Mouse (Mus musculus): ENCODE measurements at regions not wholly inside any gene's neighbourhood (a gene's known extent, or its start where the extent isn't known, plus 50 kb on each side); places are given as distances from the start of the nearest gene placed in this dataset.
A peak's percentile ranks its signal among the peaks of the same experiment; 100 is the strongest.
"Not testable (repeated sequence)": the region's sequence is repeated elsewhere in the genome, so short reads cannot be mapped to it uniquely, and the experiment has no call there.

DNA sequence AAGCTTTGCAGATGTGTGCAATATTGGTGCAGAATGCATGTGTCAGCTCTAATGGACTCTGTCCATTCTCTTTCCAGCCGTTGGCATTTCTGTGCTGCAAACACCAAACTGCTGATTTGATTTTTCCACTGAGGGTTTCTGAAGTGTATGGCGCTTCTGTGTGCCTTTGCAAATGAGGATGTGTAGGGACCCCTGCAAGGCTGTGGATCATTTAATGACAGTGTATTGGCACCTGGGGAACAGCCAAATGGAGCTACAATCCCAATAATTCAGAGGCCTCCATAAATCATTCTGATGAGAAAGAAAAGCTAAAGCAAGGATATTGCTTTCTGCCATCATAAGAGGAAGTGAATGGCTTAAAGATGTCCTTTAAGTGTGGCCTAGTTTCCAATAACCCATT, 305.9 kb upstream of the Pkdcc start:
- DNase-seq (ENCODE audit: low read depth, low spot score) = no peak

DNA sequence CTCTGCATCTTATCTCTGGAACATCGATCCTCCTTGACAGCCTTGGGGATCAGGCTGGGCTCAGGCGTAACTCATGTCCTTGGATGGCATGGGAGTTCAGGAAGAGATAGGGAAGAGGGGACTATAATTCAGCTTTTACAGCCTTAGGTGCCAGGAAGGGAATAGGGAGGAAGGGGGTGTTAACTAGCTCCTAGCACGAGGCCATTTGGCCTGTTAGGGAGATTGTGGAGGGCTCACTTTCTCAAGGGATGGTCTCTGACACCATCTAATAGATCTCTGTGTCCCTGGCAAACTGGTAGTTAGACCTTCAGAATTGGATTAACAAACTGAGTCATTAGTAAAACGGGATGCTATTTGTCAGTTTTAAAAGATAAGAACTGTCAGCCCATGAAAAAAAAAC, 292.1 kb upstream of the Pkdcc start:
- DNase-seq (ENCODE audit: low read depth, low spot score) = not testable (repeated sequence)

DNA sequence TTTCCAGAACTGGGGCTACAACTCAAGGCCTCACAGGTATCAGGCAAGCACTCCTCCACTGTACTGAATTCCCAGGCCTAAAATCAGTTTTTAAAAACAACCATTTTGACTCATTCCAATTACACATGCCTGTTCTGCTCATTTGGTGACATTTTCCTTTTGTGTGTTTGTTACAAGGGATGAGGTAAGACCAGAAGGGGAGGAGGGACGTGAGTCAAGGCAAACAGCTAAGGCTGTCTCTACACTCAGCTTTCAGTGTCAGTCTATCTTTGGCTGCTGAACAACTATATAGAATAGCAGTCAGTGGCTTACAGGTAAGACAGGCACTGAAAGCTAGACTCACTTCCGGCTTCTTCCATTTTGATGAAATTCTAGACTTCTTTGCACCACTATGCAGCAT, 289.3 kb upstream of the Pkdcc start:
- DNase-seq (ENCODE audit: low read depth, low spot score) = no peak

DNA sequence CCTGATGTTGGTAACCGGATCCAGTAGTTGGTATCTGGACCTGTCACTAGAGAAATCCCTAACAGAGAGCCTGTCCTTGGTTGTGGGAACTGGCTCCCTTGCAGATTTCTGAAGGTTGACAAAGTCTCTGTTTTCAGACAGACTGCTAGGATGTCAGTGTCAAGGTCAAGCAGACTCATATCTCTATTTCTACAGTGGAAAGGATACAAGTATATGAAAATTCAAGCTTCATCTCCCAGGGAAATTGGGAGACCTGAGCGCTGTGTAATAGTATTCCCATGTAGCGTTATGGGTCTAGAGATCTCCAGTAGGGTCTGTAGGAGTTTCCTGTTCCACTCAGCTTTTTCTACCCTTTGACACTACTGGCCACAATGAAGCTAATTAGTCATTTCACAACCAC, 287.4 kb upstream of the Pkdcc start:
- no peak for DNase-seq (ENCODE audit: low read depth, low spot score)

DNA sequence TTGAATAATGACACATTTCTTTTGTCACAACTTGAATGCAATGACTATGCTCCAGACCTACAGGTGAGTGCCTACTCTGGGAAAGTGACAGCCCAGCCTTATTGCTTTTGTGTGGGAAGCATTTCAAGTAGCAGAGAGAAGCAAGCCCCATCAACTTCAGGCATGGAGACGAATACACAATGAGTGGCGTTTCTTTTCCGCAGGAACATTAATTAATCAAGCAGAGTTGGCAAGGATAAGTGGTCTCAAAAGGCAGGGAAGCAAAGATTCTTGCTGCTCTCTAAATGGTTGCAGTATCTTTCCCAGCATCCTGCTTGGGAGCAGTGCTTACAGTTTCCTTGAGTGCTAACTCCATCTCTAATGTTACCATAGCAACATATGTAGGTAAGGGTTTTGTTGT, 285.6 kb upstream of the Pkdcc start:
- DNase-seq (ENCODE audit: low read depth, low spot score) = no peak

DNA sequence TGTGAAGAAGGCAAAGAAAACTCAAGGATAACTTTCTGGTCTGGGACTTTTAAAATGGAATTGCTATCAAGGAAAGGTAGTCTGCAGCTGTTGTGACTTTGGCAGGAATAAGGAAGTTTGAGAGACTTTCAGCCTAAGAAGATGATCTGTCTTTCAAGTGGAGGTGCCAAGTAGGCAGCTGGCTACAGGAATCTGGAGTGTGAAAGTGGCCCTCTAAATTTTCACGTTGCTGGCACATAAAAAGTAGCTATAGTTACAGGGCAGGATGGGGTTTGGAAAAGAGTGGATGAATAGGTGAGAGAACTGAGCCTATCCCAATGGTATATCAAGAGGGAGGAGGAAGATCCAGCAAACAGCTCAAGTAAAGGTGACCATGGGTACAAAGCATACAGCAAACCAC, 284.4 kb upstream of the Pkdcc start:
- DNase-seq (ENCODE audit: low read depth, low spot score) = no peak

DNA sequence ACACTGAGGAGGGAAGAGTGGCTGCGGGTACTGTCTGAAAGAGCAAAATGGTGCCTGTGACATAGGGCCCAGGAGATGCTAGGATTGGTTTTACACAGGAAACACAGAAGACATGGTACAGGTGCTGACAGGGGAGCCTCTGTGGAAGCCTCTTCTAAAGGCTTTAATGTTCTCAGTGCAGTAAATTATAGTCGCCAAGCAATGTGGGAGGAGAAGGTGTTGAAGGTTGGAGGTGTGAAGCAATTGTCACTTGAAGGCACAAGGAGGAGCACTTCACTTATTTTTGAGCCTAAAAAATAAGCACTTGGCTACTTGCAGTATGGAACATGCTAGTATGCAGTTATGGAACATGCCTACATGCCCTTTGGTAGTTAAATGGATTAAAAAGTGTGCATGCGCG, 283.6 kb upstream of the Pkdcc start:
- no peak for DNase-seq (ENCODE audit: low read depth, low spot score)

DNA sequence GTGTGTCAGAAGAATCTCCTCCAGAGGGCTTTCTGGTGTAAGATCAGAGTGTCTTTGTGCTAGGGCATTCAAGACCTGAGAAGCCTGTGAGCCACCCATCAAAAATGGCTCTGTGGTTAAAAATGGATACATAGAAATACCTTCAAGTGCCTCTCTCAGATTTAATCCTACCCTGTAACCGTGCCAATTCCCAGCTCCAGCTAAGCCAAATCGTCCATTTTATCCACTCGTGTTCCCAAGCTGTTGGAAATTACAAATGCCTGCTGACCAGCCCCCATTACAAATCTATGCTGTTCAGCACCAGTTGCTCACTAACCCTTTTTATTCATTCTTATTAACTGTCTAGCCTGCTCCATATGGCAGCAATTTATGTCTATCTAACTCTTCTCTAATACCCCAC, 278.3 kb upstream of the Pkdcc start:
- no peak for DNase-seq (ENCODE audit: low read depth, low spot score)

DNA sequence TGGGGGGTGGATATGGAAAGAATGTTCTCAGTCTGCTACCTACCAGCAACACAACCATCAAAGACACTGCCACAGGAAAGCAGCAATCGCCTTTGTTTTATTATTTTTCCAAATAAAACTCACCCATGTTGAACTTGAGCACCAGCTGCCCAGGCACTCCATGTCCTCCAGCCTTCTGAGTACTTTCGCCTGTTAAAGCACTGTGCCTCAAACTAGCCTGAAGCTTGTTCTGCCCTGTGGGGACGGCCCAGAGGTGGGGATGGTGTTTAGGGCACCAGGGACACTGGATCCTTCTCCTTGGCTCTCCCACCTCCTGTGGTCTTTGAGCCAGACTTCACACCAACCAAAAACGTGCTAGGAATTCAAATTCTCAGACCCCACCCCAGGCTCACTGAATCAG, 269.0 kb upstream of the Pkdcc start:
- no peak for DNase-seq (ENCODE audit: low read depth, low spot score)

DNA sequence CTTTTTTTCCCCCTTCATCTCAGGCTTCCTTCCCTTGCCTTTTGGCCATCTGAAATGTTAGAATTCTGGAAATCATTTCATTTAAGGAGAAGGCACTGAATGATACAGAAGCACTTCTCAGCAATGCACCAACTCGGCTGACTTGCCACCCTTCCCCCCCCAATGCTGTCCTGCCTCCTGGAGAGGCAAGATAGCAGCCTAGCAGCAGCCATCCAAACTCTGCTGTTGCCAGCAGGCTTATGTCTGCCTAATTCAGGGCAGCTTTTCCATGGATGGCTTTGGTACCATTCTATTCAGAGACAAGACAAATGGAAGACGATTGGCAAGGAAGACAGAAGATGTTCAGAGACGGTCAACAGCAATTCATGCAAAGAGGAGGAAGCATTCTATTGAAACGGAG, 265.3 kb upstream of the Pkdcc start:
- DNase-seq (ENCODE audit: low read depth, low spot score) = no peak

DNA sequence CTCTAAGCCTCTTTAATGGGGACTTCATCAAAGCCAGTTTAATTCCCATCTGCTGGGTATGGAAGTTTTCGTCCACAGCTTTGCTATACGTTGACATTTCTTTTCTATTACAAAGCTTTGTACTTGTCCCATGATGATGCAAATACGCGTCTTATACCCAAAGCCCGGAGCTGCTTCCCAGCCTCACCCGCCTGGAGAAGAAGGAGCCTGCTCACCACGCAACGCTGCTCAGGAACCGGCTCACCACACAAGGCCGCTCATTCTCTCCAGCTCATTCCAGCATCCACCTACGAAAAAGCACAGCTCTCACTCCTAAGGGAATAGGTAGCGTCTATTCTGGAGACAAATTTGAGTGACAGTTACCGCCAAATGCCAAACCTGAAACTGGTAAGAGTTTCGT, 264.8 kb upstream of the Pkdcc start:
- no peak for DNase-seq (ENCODE audit: low read depth, low spot score)

DNA sequence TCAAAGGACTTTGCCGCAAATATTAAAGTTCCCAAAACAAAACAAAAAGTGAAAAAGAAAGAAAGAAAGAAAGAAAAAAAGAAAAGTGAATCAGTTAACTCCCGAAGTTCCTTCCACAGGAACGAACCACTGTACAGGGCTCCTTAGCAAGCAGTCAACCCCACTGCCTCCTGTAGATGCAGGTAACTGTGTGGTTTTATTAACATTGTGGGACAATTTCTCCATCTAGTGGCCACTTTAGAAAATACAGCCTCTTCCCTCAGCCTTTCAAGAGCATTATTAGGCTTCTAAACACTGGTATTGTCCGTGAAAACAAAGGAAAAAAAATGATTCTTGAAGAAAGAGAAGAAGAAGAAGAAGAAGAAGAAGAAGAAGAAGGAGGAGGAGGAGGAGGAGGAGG, 257.7 kb upstream of the Pkdcc start:
- peak; percentile 5 for DNase-seq (ENCODE audit: low read depth, low spot score)

DNA sequence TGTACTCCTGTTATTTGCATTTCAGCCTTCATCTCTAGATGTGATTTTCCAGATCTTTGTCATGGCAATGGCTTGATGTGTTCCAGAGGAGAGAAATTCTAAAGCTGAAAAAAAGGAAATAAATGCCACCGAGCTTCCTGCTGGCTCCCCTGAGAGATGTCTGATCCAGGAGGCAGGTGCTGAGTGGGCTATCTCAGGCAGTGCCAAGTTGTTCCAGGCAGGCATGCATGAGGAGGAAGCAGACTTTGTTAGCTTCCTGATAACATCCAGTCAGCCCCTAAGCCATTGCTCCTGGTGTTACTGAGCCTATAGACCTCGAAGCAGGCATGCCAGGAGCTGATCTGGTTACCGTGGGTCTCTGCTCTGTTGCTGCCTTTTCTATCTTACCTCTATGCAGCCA, 251.7 kb upstream of the Pkdcc start:
- DNase-seq (ENCODE audit: low read depth, low spot score) = no peak

DNA sequence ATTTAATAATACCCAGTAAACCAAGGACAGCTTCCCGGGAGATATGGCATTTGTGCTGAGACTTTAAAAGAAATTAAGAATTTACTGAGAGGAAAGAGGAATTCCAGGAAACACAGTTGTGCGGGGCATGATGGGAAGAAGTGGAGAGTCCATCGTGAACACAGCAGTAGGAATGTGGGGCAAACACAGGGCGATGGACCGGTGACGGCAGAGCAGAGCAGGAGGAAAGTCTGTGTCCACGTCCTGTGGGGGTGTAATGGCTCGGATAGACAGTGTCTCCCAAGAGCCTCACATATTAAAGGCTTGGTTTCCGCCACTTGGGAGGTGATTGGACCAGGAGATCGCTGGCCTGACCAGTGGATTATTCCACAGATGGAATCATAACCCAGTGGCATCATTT, 215.4 kb upstream of the Pkdcc start:
- DNase-seq (ENCODE audit: low read depth, low spot score) = no peak

DNA sequence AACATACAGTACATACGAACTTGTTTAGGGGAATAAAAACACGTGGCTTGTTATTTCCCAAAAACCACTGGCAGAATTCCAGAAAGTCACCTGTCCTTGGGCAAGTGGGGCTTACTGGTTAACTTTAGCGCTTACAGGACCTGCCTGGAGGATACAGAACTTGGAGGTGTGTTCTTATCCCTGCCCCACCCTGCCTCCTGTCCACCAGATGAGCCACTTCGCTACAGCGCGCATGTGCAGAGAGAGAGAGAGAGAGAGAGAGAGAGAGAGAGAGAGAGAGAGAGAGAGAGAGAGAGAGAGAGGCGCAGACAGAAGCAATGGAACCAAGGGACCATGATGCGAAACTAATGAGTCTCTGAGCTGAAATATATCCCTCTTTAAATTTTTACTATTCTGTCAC, 214.7 kb upstream of the Pkdcc start:
- no peak for DNase-seq (ENCODE audit: low read depth, low spot score)

DNA sequence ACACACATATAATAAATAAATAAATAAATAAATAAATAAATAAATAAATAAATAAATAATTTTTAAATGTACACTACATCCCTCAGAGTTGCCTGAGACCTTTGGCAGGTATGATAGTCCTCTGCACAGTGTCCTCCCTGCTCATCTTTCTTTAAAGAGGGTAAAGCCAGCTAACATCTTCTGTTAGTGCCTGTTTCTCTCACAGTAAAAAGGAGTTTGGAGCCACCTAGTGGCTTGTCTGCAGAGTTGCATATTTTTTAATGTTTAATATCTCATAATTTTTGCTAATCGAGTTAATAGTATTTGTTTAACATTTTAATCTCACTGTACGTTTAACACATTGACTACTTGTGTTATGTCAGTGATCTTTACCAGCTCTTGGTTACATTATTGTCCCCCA, 213.5 kb upstream of the Pkdcc start:
- DNase-seq (ENCODE audit: low read depth, low spot score) = no peak

DNA sequence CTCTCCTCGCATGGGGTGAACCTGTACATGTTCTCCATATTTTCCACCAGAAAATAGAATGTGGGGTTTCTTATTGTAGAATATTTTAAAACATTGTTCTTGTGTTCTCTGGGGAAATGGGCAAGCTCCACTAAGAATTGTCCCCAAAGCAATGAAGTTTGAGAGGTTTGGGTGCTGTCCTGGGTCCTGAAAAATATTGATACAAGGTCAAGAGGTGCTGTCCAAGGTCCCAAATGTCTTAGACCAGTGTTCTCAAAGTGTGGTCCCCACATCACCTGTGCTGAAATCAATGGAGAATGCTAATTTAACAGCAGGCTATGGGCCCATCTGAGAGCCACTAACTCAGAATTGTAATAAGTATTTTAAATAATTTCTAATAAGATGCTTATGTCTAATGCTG, 204.2 kb upstream of the Pkdcc start:
- peak; percentile 13 for DNase-seq (ENCODE audit: low read depth, low spot score)

DNA sequence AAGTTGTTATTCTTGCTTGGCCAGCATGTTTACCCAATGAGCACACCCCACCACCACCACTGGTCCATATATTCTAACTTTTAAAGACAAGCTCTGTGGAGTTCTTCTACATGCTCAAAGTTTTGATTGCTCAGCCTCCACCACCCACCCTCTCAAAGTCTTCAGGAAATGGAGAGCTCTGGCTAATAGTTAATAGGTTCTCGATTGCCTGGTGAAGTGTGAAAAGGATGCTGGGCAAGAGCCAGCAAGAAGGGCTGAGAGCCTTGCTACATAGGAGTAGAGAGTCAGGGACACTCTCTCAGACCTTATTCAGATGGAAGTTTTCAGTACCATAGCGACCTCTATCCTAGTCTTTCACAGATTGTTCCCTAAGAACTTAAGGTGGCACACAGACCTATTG, 199.4 kb upstream of the Pkdcc start:
- no peak for DNase-seq (ENCODE audit: low read depth, low spot score)

DNA sequence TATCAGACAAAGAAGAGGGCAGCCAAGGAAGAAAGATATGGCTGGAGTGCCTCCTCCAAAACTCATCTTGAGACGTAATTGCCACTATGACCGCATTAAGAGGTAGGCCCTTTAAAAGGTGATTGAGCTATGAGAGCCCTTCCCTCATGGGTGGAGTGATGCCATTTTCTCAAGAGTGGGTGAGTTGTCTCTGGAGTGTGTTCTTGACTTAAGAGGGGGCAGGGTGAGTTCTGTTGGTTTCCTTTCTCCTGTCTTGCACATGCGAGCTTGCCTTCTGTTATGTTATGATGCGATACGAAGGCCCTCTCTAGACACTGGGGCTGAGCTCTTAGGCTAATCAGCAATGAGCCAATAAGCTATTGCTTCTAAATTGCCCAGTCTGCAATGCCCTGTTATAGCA, 198.2 kb upstream of the Pkdcc start:
- no peak for DNase-seq (ENCODE audit: low read depth, low spot score)

DNA sequence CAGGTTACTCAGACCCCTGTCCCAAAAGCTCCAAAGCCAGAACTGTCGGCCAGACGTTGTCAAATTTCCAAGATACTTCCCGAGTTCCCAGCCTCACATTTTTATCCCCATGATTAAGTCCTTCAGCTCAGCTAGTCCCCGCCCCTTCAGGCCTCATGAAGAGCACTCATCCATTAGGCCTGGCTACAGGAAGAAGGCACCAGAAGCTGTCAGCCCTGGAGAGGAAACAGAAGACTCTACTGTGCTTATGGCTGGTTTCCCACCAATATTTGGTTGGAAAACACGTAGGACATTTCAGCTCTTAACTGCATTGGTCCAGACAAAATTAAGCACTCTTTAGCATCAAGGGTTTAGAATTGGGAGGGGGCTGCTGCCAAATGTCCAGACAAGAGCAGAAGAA, 195.8 kb upstream of the Pkdcc start:
- no peak for DNase-seq (ENCODE audit: low read depth, low spot score)

DNA sequence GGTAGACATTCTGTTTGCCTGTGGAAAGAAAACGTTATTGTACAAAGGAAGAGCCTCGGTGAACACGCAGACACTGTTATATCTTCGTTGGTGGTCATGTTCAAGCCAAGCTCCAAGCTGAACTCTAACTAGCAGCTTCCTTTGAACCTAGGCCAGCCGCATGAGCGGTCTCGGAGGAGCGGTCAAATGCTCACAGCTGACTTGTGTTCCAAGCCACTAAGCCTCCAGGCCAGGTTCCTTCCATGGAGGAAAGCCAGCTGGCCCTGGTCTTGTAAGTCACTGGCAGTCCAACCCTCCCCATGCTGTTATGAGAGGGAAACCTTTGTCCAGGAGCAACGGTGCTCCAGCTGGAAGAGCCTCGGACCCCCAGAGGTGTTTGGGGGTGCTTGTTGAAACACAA, 194.5 kb upstream of the Pkdcc start:
- DNase-seq (ENCODE audit: low read depth, low spot score) = no peak

DNA sequence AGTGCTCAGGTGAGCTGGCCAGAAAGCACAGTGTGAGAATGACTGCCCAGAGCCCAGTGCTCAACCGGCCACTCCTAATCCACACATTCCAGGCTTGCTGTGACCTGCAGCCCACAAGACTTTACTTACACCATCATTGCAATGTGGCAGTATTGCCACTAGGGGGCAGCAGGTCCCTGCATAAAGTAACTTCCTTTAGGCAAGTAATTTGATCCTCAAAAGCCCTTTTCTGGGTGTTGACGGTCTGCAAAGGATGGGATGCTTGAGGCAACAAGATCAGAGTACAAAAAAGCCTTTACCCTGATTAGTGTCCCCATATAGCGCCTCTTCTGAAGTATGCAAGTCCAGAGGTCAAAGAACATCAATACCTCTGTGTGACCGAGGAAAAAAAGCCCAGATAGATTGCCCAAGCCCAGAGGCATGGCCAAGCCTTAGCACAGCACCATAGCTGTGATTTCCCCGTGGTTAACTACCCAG, 189.7 kb upstream of the Pkdcc start:
- DNase-seq (ENCODE audit: low read depth, low spot score) = peak; percentile 65

DNA sequence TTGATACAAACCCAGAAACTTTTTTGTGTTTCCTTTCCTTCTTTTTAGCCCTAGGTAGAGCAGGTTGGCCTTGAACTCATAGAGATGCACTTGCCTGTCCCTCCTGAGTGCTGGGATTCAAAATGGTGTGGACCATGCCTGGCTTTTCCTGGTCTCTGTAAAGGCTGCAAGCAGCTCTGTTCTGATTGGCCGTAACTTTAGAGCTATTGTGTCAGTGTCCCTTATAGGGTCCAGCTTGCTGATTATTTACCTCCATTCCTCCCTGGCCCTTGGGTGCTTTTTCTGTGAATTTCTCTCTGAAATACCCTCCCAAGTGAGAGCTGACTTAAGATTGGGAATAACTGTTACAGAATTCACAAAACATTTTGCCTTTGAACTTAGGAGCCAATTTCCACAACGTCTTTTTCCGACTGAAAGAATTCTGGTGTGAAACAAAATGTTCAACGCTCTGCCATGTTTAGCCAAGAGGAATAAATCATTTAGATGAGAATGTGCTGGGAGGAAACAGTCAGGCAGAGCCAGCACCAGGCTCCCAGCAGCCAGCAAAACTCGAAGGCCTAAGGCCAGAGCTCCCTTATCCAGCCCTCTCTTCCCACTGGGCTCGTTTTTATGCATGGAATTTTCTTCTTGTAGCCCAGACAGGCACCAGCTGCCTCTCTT, 180.0 kb upstream of the Pkdcc start:
- DNase-seq (ENCODE audit: low read depth, low spot score) = no peak

DNA sequence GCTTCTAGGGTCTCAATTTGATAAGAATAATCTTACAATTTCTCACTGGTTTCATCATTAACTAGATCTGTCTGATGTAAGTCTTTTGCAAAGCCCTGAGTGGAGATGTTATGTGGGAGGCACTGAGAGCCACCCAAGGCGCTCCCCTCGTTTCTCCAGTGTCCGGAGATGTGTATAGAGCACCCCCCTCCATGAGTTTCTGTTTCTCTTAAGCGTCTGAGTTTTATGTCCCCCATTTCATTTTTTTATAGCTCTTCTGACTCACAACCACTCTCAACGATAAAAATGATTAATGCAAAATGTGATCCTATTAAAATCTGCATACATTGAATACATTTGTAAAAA, 179.5 kb upstream of the Pkdcc start:
- DNase-seq (ENCODE audit: low read depth, low spot score) = no peak
